Mouse (Mus musculus) liver, embryonic 14.5 days (tissue): ENCODE measurements at regions not wholly inside any gene's neighbourhood (a gene's known extent, or its start where the extent isn't known, plus 50 kb on each side); places are given as distances from the start of the nearest gene placed in this dataset.

Source experiments
- ATAC-seq: fragments of 200-750 bp; cut with Nextera tagmentation; 2 replicates; pipeline ENCODE4 v1.8.0; 2017; ENCODE audit warnings: moderate number of reproducible peaks, mild to moderate bottlenecking, moderate library complexity; ENCODE audit not compliant: insufficient read depth
- DNase-seq, 3 experiments: peaks; one replicate each; pipeline ENCODE4 v3.0.0-alpha.2; 2012 to 2013; ENCODE audit warnings: low read depth in 3 of 3, low spot score in 3 of 3
- H3K27ac ChIP-seq: fragments of 300-500 bp; sonication (generic); 2 replicates; pipeline ENCODE4 v1.5.1; 2014; ENCODE audit warnings: moderate library complexity, mild to moderate bottlenecking, control low read depth, inconsistent platforms
- H3K27me3 ChIP-seq: fragments of 300-500 bp; sonication (generic); 2 replicates; pipeline ENCODE4 v1.6.1; 2014; ENCODE audit warnings: mild to moderate bottlenecking, low read length, moderate library complexity; ENCODE audit not compliant: control insufficient read depth, insufficient read depth
- H3K36me3 ChIP-seq: fragments of 300-500 bp; sonication (generic); replicated peaks from 2 replicates; pipeline ENCODE4 v1.6.1; 2014; ENCODE audit warnings: low read depth; ENCODE audit not compliant: control insufficient read depth, insufficient read depth
- H3K4me1 ChIP-seq, 2 experiments: fragments of 200-500 bp in 1 of 2; fragments of 300-500 bp in 1 of 2; sonication (generic) in 1 of 2; replicated peaks; 2 replicates each; pipeline ENCODE4 v1.6.1; 2012 to 2014; ENCODE audit warnings: antibody characterized with exemption in 1 of 2, inconsistent platforms in 1 of 2, low read length in 1 of 2; ENCODE audit not compliant: control insufficient read depth in 2 of 2, insufficient read depth in 2 of 2
- H3K4me2 ChIP-seq: fragments of 300-500 bp; sonication (generic); 2 replicates; pipeline ENCODE4 v1.6.1; 2014; ENCODE audit warnings: low read depth, mild to moderate bottlenecking, control low read depth, moderate library complexity
- H3K4me3 ChIP-seq, 2 experiments: fragments of 200-500 bp in 1 of 2; fragments of 300-500 bp in 1 of 2; sonication (generic) in 1 of 2; 2 replicates each; pipeline ENCODE4 v1.5.1; 2012 to 2014; ENCODE audit warnings: low read depth in 2 of 2, low read length in 2 of 2, mild to moderate bottlenecking in 2 of 2, control low read depth in 1 of 2, inconsistent platforms in 1 of 2, moderate library complexity in 1 of 2; ENCODE audit not compliant: insufficient read depth in 1 of 2
- H3K9ac ChIP-seq: fragments of 300-500 bp; sonication (generic); replicated peaks from 2 replicates; pipeline ENCODE4 v1.6.1; 2014; ENCODE audit warnings: mild to moderate bottlenecking, control low read depth, moderate library complexity
- H3K9me3 ChIP-seq: fragments of 300-500 bp; sonication (generic); 2 replicates; pipeline ENCODE4 v1.6.1; 2016; ENCODE audit warnings: low read length, mixed read lengths; ENCODE audit not compliant: control insufficient read depth
- CTCF ChIP-seq: IDR thresholded peaks from 2 replicates; pipeline ENCODE4 v1.5.1; 2016; ENCODE audit warnings: antibody characterized with exemption, low read depth, control low read depth
- EP300 ChIP-seq: IDR thresholded peaks from 2 replicates; pipeline ENCODE4 v1.6.1; 2016; ENCODE audit warnings: antibody characterized with exemption, low read depth
- WGBS: fragments of 180-500 bp; shearing (Covaris S2); extraction: QIAGEN DNeasy Blood & Tissue Kit; methylation state at CpG from one replicate; pipeline ENCODE4 v1.1.7; 2014; ENCODE audit not compliant: insufficient replicate concordance; 5-methylcytosine and 5-hydroxymethylcytosine counted together

DNA sequence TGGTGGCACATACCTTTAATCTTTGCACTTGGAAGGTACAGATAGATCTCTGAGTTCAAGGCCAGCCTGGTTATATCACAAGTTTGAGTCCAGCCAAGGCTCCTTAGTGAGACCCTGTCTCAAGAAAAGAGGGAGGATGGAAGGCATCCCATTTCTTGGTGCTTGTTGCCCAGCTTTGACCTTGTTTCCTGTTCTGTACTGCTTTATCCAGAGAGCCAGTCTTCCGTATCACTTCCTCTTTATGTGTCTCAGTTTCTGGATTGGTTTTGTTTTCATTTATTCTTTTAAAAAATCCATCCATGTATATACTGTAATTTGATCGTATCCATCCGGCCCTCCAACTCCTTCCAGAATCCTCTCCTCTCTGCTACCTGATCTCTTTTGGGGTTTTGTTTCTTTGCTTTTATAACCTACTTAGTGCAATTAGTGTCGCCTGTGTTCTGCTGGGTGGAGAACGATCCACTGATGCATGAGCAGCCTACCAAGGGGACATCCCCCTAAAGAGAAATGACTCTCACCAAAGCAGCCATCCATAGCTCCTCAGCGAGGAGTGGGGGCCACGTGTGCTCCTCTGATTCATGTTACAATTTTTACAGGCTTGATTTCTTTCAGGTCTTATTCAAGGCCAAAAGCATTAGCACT lies 52.4 kb upstream of the Emcn start:
- Histone ChIP-seq H3K9me3 (no peaks in the 10 kb centered on the region), H3K4me3 (no peak overlapping the region), H3K27ac (no peak overlapping the region), H3K4me1 (no peaks in the 10 kb centered on the region), H3K27me3 (no peaks in the 10 kb centered on the region), H3K4me2 (no peak overlapping the region), H3K36me3 (no peaks in the 10 kb centered on the region), H3K9ac (no peak overlapping the region)
- DNase-seq (no peak), ATAC-seq (no peak)
- TF ChIP-seq EP300 (no peak), CTCF (no peak)
- WGBS, result 52% methylated on average over 7 of the region's 7 CpGs

DNA sequence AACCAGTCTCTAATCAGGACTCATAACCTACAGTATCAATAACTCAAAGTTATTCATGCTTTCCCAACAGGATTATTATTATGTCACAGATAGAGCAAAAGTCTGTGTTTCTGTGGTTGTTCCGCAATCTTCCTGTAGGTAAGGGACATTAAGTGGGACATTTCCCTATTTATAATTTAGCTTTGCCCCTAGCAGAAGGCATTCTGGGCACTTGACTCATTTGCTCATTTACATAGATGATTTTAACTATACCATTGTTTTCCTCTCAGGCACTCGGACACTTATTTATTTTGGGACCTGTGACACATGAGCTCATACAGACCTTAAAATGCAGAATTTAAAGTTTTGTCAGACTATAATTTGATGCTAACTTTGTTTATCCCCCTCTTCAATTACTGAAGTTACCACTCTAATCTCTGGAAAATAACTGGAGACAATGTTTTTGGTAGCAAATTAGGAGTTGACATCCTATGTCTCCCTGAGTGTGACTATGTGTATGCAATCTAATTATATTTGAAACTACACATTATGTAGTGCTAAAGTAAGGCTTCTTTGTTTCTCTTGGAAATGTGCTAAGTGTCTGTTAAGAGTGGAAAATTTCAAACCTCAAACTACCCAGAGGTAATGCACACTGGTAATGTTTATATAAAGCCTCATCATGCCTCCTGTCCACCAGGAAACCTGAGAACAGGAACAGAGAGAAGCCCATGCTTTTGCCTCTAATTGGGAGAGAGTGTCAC lies 51.8 kb upstream of the Emcn start:
- Histone ChIP-seq H3K9me3 (no peaks in the 10 kb centered on the region), H3K36me3 (no peaks in the 10 kb centered on the region), H3K27me3 (no peaks in the 10 kb centered on the region), H3K9ac (no peak overlapping the region), H3K4me3 (no peak overlapping the region), H3K27ac (no peak overlapping the region), H3K4me2 (no peak overlapping the region), H3K4me1 (no peaks in the 10 kb centered on the region)
- TF ChIP-seq EP300, result no peak
- no peak for TF ChIP-seq CTCF
- ATAC-seq (no peak), DNase-seq (no peak)
- 73% methylated on average over 2 of the region's 2 CpGs for WGBS

DNA sequence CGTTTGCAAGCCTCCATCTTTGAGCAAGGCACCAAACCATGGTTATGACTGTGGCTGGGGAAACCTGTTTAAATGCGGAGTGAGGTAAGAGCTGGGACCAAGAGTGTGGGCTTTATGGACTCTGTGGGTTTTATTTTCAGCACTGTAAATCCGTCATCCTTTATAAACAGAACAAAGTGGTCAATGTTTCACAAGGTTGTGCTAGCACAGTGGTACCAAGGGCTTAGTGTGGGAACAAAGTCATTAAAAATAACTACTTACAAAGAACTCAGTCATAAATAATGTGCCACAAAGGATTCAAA lies 51.2 kb upstream of the Emcn start:
- H3K9ac ChIP-seq, result no peak overlapping the region
- no peaks in the 10 kb centered on the region for H3K27me3 ChIP-seq
- H3K4me3 ChIP-seq, result no peak overlapping the region
- DNase-seq (no peak), ATAC-seq (no peak)
- TF ChIP-seq CTCF (no peak), EP300 (no peak)
- H3K27ac ChIP-seq, result no peak overlapping the region
- 54% methylated on average over 3 of the region's 3 CpGs for WGBS
- no peaks in the 10 kb centered on the region for H3K36me3 ChIP-seq
- H3K9me3 ChIP-seq, result no peaks in the 10 kb centered on the region
- H3K4me1 ChIP-seq, result no peaks in the 10 kb centered on the region
- H3K4me2 ChIP-seq, result no peak overlapping the region
